Mouse (Mus musculus): ENCODE results near the gene Peli2.

The Peli2 gene

GRCm38 (mm10) chr14:48288600-48288999, 168.0 kb downstream of the Peli2 start:
- no peak for DNase-seq (ENCODE audit: low read depth, low spot score)

- DNase-seq (ENCODE audit: low read depth, low spot score): no peak
These were observed 169.3 kb downstream of the Peli2 start for GRCm38 (mm10) chr14:48289602-48290599.

- no peak for DNase-seq (ENCODE audit: low read depth, low spot score)
These were observed 172.9 kb downstream of the Peli2 start for GRCm38 (mm10) chr14:48293498-48293897.

GRCm38 (mm10) chr14:48295410-48295809, 174.8 kb downstream of the Peli2 start:
- DNase-seq (ENCODE audit: low read depth, low spot score): peak; percentile 49

- no peak for DNase-seq (ENCODE audit: low read depth, low spot score)
These were observed 175.2 kb downstream of the Peli2 start for GRCm38 (mm10) chr14:48295815-48296271.

GRCm38 (mm10) chr14:48296820-48297219, 176.2 kb downstream of the Peli2 start:
- DNase-seq (ENCODE audit: low read depth, low spot score): no peak

- no peak for DNase-seq (ENCODE audit: low read depth, low spot score)
These were observed 182.0 kb downstream of the Peli2 start for GRCm38 (mm10) chr14:48302471-48303186.

- DNase-seq (ENCODE audit: low read depth, low spot score): no peak
These were observed 182.6 kb downstream of the Peli2 start for GRCm38 (mm10) chr14:48303235-48303634.

- no peak for DNase-seq (ENCODE audit: low read depth, low spot score)
These were observed 183.2 kb downstream of the Peli2 start for GRCm38 (mm10) chr14:48303841-48304240.

- DNase-seq (ENCODE audit: low read depth, low spot score): no peak
These were observed 192.6 kb downstream of the Peli2 start for GRCm38 (mm10) chr14:48313234-48313633.

GRCm38 (mm10) chr14:48316396-48316795, 195.8 kb downstream of the Peli2 start:
- DNase-seq (ENCODE audit: low read depth, low spot score): no peak

- DNase-seq (ENCODE audit: low read depth, low spot score): no peak
These were observed 203.3 kb downstream of the Peli2 start for GRCm38 (mm10) chr14:48323771-48324459.

- DNase-seq (ENCODE audit: low read depth, low spot score): no peak
These were observed 203.8 kb downstream of the Peli2 start for GRCm38 (mm10) chr14:48324460-48324850.

- peak; percentile 16 for DNase-seq (ENCODE audit: low read depth, low spot score)
These were observed 207.1 kb downstream of the Peli2 start for GRCm38 (mm10) chr14:48327746-48328145.

- no peak for DNase-seq (ENCODE audit: low read depth, low spot score)
These were observed 209.2 kb downstream of the Peli2 start for GRCm38 (mm10) chr14:48329716-48330365.

All from A20 (cell line).